Mouse (Mus musculus): Measurements from ENCODE around the gene Eif3m. TPM values are rescaled to one million over a fixed set of nuclear protein-coding genes. Genes with fewer than 3 reads are reported as not detected.

The Eif3m gene
- polyA plus RNA-seq, 1 experiment from 2014 or later: 301 TPM

DNA sequence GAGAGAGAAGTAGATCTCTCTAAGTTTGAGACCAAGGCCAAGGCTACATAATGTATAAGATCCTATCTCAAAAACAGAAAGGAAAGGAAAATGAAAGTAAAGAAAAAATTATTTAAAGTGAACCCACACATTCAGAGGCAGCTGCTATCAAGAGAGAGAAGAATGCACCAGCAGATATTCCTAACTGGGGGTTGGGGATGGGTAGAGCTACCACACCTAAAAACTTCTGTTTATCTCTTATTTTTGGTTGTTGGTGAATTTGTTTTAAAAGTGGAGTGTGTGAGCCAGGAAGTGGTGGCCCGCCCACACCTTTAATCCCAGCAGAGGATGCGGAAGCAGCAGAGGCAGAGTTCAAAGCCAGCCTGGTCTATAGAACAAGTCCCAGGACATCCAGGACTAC, 5.0 kb upstream of the Eif3m start:
- H3K4me2 ChIP-seq: no peak overlapping the region
- peaks cover 4% of the 10 kb centered on the region; the same call in 1 of the 2 replicates for H3K4me1 ChIP-seq (ENCODE audit: control insufficient read depth, insufficient read depth, low read length)
- ATAC-seq (ENCODE audit: low FRiP score) (no peak), DNase-seq (ENCODE audit: low spot score, missing footprints) (no peak)
- H3K9me3 ChIP-seq (ENCODE audit: control insufficient read depth, low read length): no peaks in the 10 kb centered on the region
- no peaks in the 10 kb centered on the region for H3K27me3 ChIP-seq (ENCODE audit: control insufficient read depth, insufficient read depth, low read length)
- no peak overlapping the region for H3K9ac ChIP-seq (ENCODE audit: low read length)
- no peak overlapping the region for H3K4me3 ChIP-seq (ENCODE audit: low read depth, low read length)
- no peak overlapping the region for H3K27ac ChIP-seq (ENCODE audit: low read depth, low read length)
- no peaks in the 10 kb centered on the region for H3K36me3 ChIP-seq (ENCODE audit: control insufficient read depth, insufficient read depth, low read length)
- WGBS: 89% methylated on average over 2 of the region's 2 CpGs

DNA sequence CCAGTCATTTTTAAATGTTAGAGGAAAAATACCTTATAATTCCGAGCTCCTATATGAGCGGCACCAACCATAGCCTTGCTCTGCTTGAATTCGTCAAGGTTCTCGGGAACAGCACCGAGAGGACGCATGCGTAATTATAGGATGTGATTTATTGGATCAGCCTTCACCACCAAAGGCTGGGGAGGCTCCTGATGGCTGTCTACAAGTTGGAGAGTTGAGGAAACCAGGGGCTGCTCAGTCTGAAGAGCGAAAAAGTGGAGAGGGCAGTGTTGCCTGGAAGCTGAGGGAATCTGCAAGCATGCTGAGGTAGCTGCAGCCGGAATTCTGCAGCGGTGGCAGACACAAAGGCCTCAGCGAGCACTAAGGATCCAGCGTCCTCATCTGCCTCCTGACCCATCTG, 4.4 kb upstream of the Eif3m start:
- Histone ChIP-seq H3K4me2 (no peak overlapping the region), H3K27ac (ENCODE audit: low read depth, low read length) (no peak overlapping the region), H3K4me3 (ENCODE audit: low read depth, low read length) (no peak overlapping the region), H3K4me1 (ENCODE audit: control insufficient read depth, insufficient read depth, low read length) (peaks cover 4% of the 10 kb centered on the region; the same call in 1 of the 2 replicates), H3K9ac (ENCODE audit: low read length) (no peak overlapping the region), H3K36me3 (ENCODE audit: control insufficient read depth, insufficient read depth, low read length) (no peaks in the 10 kb centered on the region), H3K27me3 (ENCODE audit: control insufficient read depth, insufficient read depth, low read length) (no peaks in the 10 kb centered on the region), H3K9me3 (ENCODE audit: control insufficient read depth, low read length) (no peaks in the 10 kb centered on the region)
- DNase-seq (ENCODE audit: low spot score, missing footprints): no peak
- ATAC-seq (ENCODE audit: low FRiP score): no peak
- WGBS: 76% methylated on average over 12 of the region's 12 CpGs

DNA sequence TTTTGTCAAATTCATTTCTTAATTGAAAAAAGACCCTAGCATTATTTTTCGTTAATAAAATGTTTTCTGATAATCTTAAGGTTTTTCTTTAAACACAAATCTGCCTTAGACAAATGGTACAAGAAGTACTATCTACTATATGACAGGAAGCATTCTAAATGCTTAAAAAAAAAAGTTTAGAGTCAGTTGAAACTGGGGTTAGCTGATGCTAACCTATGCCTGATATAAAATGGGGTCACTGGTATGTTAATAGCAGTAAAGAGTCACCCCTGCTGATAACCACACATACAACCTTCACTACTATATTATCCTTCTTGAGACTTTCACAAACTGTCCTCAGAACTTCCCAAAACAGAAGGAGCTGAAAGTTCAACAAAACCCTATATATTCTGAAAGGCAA, 2.6 kb upstream of the Eif3m start:
- Histone ChIP-seq H3K9ac (ENCODE audit: low read length) (no peak overlapping the region), H3K36me3 (ENCODE audit: control insufficient read depth, insufficient read depth, low read length) (no peaks in the 10 kb centered on the region), H3K27me3 (ENCODE audit: control insufficient read depth, insufficient read depth, low read length) (no peaks in the 10 kb centered on the region), H3K4me3 (ENCODE audit: low read depth, low read length) (no peak overlapping the region), H3K4me2 (no peak overlapping the region), H3K9me3 (ENCODE audit: control insufficient read depth, low read length) (no peaks in the 10 kb centered on the region), H3K27ac (ENCODE audit: low read depth, low read length) (no peak overlapping the region), H3K4me1 (ENCODE audit: control insufficient read depth, insufficient read depth, low read length) (peaks cover 4% of the 10 kb centered on the region; the same call in 1 of the 2 replicates)
- no peak for DNase-seq (ENCODE audit: low spot score, missing footprints)
- ATAC-seq (ENCODE audit: low FRiP score): no peak
- WGBS: 88% methylated on average over 1 of the region's 1 CpGs

DNA sequence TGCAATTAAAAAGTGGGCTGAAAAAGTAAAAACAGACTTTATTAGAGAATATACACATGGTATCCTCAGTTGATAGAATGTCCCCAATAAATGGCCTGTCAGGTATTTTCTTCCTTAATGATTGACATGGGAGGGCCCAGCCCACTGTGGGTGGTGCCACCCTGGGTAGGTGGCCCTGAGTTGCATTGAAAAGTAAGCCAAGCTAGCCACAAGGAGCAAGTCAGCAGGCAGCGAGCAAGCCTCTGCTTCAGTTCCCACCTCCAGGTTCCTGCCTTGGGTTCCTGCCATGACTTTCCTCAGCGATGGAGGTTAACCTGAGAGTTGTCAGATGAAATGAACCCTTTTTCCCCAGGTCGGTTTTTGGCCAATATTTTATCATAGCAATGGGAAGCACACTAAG, 922 bp upstream of the Eif3m start:
- Histone ChIP-seq H3K36me3 (ENCODE audit: control insufficient read depth, insufficient read depth, low read length) (peaks cover 5% of the 10 kb centered on the region), H3K27me3 (ENCODE audit: control insufficient read depth, insufficient read depth, low read length) (no peaks in the 10 kb centered on the region), H3K27ac (ENCODE audit: low read depth, low read length) (no peak overlapping the region), H3K4me3 (ENCODE audit: low read depth, low read length) (no peak overlapping the region), H3K9me3 (ENCODE audit: control insufficient read depth, low read length) (no peaks in the 10 kb centered on the region), H3K9ac (ENCODE audit: low read length) (no peak overlapping the region), H3K4me2 (no peak overlapping the region; the same call in 1 of the 2 replicates), H3K4me1 (ENCODE audit: control insufficient read depth, insufficient read depth, low read length) (peaks cover 4% of the 10 kb centered on the region; the same call in 1 of the 2 replicates)
- ATAC-seq (ENCODE audit: low FRiP score): no peak
- DNase-seq (ENCODE audit: low spot score, missing footprints): no peak
- WGBS: 84% methylated on average over 3 of the region's 3 CpGs

DNA sequence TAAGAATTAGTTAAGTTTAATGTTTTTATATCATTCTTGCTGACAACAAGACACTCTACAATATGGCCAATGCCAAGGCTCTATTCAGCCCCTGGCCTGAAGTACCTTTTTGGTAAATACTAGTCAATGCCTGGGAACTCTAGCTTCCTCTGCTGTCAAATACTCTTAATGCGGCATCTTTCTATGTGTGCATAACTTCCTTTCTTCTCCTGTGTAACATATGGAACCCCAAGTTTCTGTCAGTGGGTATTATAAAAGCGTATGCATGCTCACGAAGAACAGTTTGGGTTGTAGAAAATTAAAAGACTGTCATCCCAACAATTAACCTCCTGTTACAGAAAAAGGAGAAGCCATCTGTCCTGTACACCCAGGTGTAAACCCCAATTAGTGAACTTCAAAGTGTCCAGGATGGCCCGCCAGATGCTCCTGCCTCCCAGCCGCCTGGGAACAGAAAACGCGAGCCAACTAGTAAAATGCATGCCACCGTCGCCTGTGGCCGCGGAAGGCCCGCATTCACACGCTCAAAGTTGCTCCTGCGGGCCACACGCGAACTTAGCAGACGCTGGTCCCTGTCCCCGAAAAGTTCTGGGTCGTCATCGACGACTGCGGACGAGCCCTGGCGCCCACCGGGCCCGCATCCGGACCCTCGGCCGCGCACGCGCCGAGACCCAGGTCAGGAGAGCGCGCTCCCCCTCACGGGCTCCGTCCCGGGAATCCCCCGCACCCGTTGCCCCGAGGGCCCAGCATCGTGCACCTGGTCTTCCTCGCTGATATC, 501 bp downstream of the Eif3m start:
- ATAC-seq (ENCODE audit: low FRiP score) (peak; percentile 87), DNase-seq (ENCODE audit: low spot score, missing footprints) (no peak)
- Histone ChIP-seq H3K4me1 (ENCODE audit: control insufficient read depth, insufficient read depth, low read length) (peaks cover 4% of the 10 kb centered on the region; the same call in 1 of the 2 replicates), H3K27ac (ENCODE audit: low read depth, low read length) (peak overlapping the region; percentile 22; the same call in 1 of the 2 replicates), H3K9ac (ENCODE audit: low read length) (peak overlapping the region; percentile 88), H3K4me2 (peak overlapping the region; percentile 60), H3K36me3 (ENCODE audit: control insufficient read depth, insufficient read depth, low read length) (peaks cover 10% of the 10 kb centered on the region), H3K27me3 (ENCODE audit: control insufficient read depth, insufficient read depth, low read length) (no peaks in the 10 kb centered on the region), H3K4me3 (ENCODE audit: low read depth, low read length) (peak overlapping the region; percentile 78), H3K9me3 (ENCODE audit: control insufficient read depth, low read length) (no peaks in the 10 kb centered on the region)
- under 1% methylated on average over 43 of the region's 43 CpGs for WGBS

DNA sequence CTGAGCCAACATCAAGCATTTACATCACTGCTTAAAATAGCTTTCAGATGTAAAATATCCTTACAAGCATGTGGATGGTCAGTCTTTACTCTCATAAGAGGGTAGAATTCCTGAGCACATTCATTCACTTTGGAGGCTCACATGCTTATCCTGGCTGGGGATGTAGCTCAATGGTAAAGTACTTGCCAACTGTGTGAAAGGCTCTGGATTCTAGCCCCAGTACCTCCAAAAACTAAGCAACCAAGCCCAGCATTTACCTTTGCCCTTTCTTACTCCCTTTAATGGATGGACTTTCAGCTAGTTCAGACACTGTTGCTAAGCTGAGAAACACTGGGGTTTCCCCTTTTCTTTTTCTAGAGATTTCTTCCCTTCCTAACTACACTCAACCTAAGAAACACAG, 9.6 kb downstream of the Eif3m start:
- ATAC-seq (ENCODE audit: low FRiP score): no peak
- no peak overlapping the region for H3K4me2 ChIP-seq
- no peak for DNase-seq (ENCODE audit: low spot score, missing footprints)
- no peak overlapping the region for H3K9ac ChIP-seq (ENCODE audit: low read length)
- no peak overlapping the region for H3K27ac ChIP-seq (ENCODE audit: low read depth, low read length)
- H3K9me3 ChIP-seq (ENCODE audit: control insufficient read depth, low read length): no peaks in the 10 kb centered on the region
- H3K4me1 ChIP-seq (ENCODE audit: control insufficient read depth, insufficient read depth, low read length): no peaks in the 10 kb centered on the region
- no peaks in the 10 kb centered on the region for H3K27me3 ChIP-seq (ENCODE audit: control insufficient read depth, insufficient read depth, low read length)
- H3K36me3 ChIP-seq (ENCODE audit: control insufficient read depth, insufficient read depth, low read length): peaks cover 10% of the 10 kb centered on the region
- H3K4me3 ChIP-seq (ENCODE audit: low read depth, low read length): no peak overlapping the region

DNA sequence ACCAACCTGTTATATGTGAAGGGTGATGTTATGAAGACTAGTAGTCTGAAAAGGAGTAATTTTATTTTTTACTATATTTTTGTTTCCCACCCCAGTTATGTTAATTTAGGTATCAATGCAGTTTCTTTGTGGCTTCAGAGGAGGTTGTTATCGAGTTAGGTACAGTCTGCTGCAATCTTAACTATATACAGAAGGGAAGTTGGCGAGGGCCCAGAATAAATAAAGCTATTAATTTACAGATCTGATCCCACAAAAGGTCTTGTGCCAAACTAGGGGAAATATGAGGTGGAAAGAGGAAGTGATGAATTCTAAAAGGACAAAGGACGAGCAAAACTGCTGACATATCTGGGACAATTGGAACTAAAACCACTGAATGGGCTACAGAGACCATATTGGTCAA, 20.7 kb downstream of the Eif3m start:
- no peak for ATAC-seq (ENCODE audit: low FRiP score)

DNA sequence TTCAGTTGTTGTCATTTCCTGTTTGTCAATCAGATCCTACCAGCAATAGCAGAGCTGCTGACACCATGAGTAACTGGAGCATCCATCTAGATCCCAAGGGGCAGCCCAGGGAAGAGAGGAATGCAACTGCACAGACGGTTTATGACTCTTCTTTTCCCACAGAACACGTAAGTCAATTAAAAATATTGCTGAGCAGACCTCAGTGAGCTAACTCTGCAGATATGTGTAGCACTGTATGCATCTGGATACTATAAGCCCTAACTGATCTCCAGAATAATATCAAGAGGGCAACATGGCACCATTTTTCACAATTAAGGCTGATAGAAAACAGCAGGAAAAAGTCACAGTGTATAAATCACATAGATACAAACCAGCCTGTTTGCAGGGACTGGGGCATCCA, 22.4 kb downstream of the Eif3m start:
- DNase-seq (ENCODE audit: low spot score, missing footprints) (no peak), ATAC-seq (ENCODE audit: low FRiP score) (no peak)
- Histone ChIP-seq H3K36me3 (ENCODE audit: control insufficient read depth, insufficient read depth, low read length) (peaks cover 3% of the 10 kb centered on the region; the same call in 1 of the 2 replicates), H3K27ac (ENCODE audit: low read depth, low read length) (no peak overlapping the region), H3K4me3 (ENCODE audit: low read depth, low read length) (no peak overlapping the region), H3K4me2 (no peak overlapping the region), H3K9me3 (ENCODE audit: control insufficient read depth, low read length) (no peaks in the 10 kb centered on the region), H3K4me1 (ENCODE audit: control insufficient read depth, insufficient read depth, low read length) (no peaks in the 10 kb centered on the region), H3K27me3 (ENCODE audit: control insufficient read depth, insufficient read depth, low read length) (no peaks in the 10 kb centered on the region), H3K9ac (ENCODE audit: low read length) (no peak overlapping the region)
- WGBS: 77% methylated on average over 2 of the region's 2 CpGs

More for the DNA sequence above, 20.7 kb downstream of the Eif3m start:
- Histone ChIP-seq H3K4me3 (ENCODE audit: low read depth, low read length) (no peak overlapping the region), H3K27me3 (ENCODE audit: control insufficient read depth, insufficient read depth, low read length) (no peaks in the 10 kb centered on the region), H3K9ac (ENCODE audit: low read length) (no peak overlapping the region), H3K36me3 (ENCODE audit: control insufficient read depth, insufficient read depth, low read length) (peaks cover 3% of the 10 kb centered on the region; the same call in 1 of the 2 replicates), H3K9me3 (ENCODE audit: control insufficient read depth, low read length) (no peaks in the 10 kb centered on the region), H3K4me1 (ENCODE audit: control insufficient read depth, insufficient read depth, low read length) (no peaks in the 10 kb centered on the region), H3K27ac (ENCODE audit: low read depth, low read length) (no peak overlapping the region), H3K4me2 (no peak overlapping the region)
- DNase-seq (ENCODE audit: low spot score, missing footprints): no peak
- WGBS: 94% methylated on average over 3 of the region's 3 CpGs

DNA sequence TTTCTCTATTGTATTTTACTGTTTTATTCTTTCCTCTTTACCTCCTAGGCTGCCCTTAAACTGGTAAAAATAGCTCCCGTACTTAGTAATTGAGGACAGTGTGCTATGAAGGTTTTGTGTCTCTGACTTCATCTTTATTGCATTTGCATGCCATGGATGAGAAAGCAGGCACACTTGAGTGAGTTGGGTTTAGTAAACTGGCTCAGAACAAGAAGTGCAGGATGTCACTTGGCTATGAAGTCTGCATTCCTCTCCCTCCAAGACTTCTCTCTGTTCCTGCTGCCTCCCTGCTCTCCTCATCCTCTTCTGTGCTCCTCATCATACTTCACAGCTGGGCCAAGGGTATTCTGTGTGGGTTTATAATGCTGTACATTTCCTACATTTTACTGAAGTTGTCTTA, 27.9 kb downstream of the Eif3m start:
- 82% methylated on average over 1 of the region's 1 CpGs for WGBS
- H3K9me3 ChIP-seq (ENCODE audit: control insufficient read depth, low read length): no peaks in the 10 kb centered on the region
- no peak overlapping the region for H3K9ac ChIP-seq (ENCODE audit: low read length)
- no peak overlapping the region for H3K27ac ChIP-seq (ENCODE audit: low read depth, low read length)
- H3K4me3 ChIP-seq (ENCODE audit: low read depth, low read length): no peak overlapping the region
- DNase-seq (ENCODE audit: low spot score, missing footprints) (no peak), ATAC-seq (ENCODE audit: low FRiP score) (no peak)
- no peaks in the 10 kb centered on the region for H3K4me1 ChIP-seq (ENCODE audit: control insufficient read depth, insufficient read depth, low read length)
- H3K4me2 ChIP-seq: no peak overlapping the region
- no peaks in the 10 kb centered on the region for H3K36me3 ChIP-seq (ENCODE audit: control insufficient read depth, insufficient read depth, low read length)
- no peaks in the 10 kb centered on the region for H3K27me3 ChIP-seq (ENCODE audit: control insufficient read depth, insufficient read depth, low read length)

Measured in midbrain, embryonic 11.5 days (tissue).